Mouse (Mus musculus): ENCODE data around the gene Pde7b. TPM values are rescaled to one million over a fixed set of nuclear protein-coding genes. Genes with fewer than 3 reads are reported as not detected.

Gene Pde7b
- polyA plus RNA-seq, 1 experiment: 1.6 TPM

- DNase-seq: no peak
- Histone ChIP-seq H3K36me3 (ENCODE audit: control insufficient read depth, insufficient read depth, low read length) (no peaks in the 10 kb centered on the region), H3K27me3 (ENCODE audit: control insufficient read depth, insufficient read depth, low read length) (no peaks in the 10 kb centered on the region), H3K27ac (ENCODE audit: control insufficient read depth, insufficient read depth, low read length) (no peak overlapping the region), H3K4me1 (replicated peaks; ENCODE audit: control insufficient read depth, insufficient read depth, low read length) (no peaks in the 10 kb centered on the region), H3K4me3 (ENCODE audit: control insufficient read depth, insufficient read depth, low read length) (no peak overlapping the region)
- TF ChIP-seq CTCF (IDR thresholded peaks at IDR 0.05; ENCODE audit: borderline replicate concordance, control insufficient read depth, extremely low read depth, insufficient read depth, low read length, poor library complexity) (no peak), POLR2A (IDR thresholded peaks at IDR 0.05; ENCODE audit: control insufficient read depth, extremely low read depth, insufficient read depth, low read length, poor library complexity) (no peak)
- WGBS: 90% methylated on average over 8 of the region's 8 CpGs
These were observed 103.0 kb downstream of the Pde7b start for GRCm38 (mm10) chr10:20621661-20622454.

- H3K27ac ChIP-seq (ENCODE audit: control insufficient read depth, insufficient read depth, low read length): no peak overlapping the region
- H3K36me3 ChIP-seq (ENCODE audit: control insufficient read depth, insufficient read depth, low read length): no peaks in the 10 kb centered on the region
- no peak for TF ChIP-seq POLR2A (IDR thresholded peaks at IDR 0.05; ENCODE audit: control insufficient read depth, extremely low read depth, insufficient read depth, low read length, poor library complexity)
- no peak for TF ChIP-seq CTCF (IDR thresholded peaks at IDR 0.05; ENCODE audit: borderline replicate concordance, control insufficient read depth, extremely low read depth, insufficient read depth, low read length, poor library complexity)
- no peak overlapping the region for H3K4me3 ChIP-seq (ENCODE audit: control insufficient read depth, insufficient read depth, low read length)
- WGBS: 95% methylated on average over 2 of the region's 2 CpGs
- no peak for DNase-seq
- H3K27me3 ChIP-seq (ENCODE audit: control insufficient read depth, insufficient read depth, low read length): no peaks in the 10 kb centered on the region
- no peaks in the 10 kb centered on the region for H3K4me1 ChIP-seq (replicated peaks; ENCODE audit: control insufficient read depth, insufficient read depth, low read length)
These were observed 118.9 kb downstream of the Pde7b start for GRCm38 (mm10) chr10:20606007-20606406.

GRCm38 (mm10) chr10:20595107-20595810, 129.6 kb downstream of the Pde7b start:
- H3K27ac ChIP-seq (ENCODE audit: control insufficient read depth, insufficient read depth, low read length): no peak overlapping the region
- TF ChIP-seq POLR2A (IDR thresholded peaks at IDR 0.05; ENCODE audit: control insufficient read depth, extremely low read depth, insufficient read depth, low read length, poor library complexity): no peak
- no peak for TF ChIP-seq CTCF (IDR thresholded peaks at IDR 0.05; ENCODE audit: borderline replicate concordance, control insufficient read depth, extremely low read depth, insufficient read depth, low read length, poor library complexity)
- no peaks in the 10 kb centered on the region for H3K4me1 ChIP-seq (replicated peaks; ENCODE audit: control insufficient read depth, insufficient read depth, low read length)
- no peaks in the 10 kb centered on the region for H3K36me3 ChIP-seq (ENCODE audit: control insufficient read depth, insufficient read depth, low read length)
- no peak overlapping the region for H3K4me3 ChIP-seq (ENCODE audit: control insufficient read depth, insufficient read depth, low read length)
- H3K27me3 ChIP-seq (ENCODE audit: control insufficient read depth, insufficient read depth, low read length): no peaks in the 10 kb centered on the region
- 52% methylated on average over 5 of the region's 5 CpGs for WGBS
- DNase-seq: no peak

GRCm38 (mm10) chr10:20594015-20594414, 130.9 kb downstream of the Pde7b start:
- Histone ChIP-seq H3K4me1 (replicated peaks; ENCODE audit: control insufficient read depth, insufficient read depth, low read length) (no peaks in the 10 kb centered on the region), H3K4me3 (ENCODE audit: control insufficient read depth, insufficient read depth, low read length) (no peak overlapping the region), H3K27ac (ENCODE audit: control insufficient read depth, insufficient read depth, low read length) (no peak overlapping the region), H3K36me3 (ENCODE audit: control insufficient read depth, insufficient read depth, low read length) (no peaks in the 10 kb centered on the region), H3K27me3 (ENCODE audit: control insufficient read depth, insufficient read depth, low read length) (no peaks in the 10 kb centered on the region)
- DNase-seq: no peak
- 85% methylated on average over 5 of the region's 5 CpGs for WGBS
- TF ChIP-seq POLR2A (IDR thresholded peaks at IDR 0.05; ENCODE audit: control insufficient read depth, extremely low read depth, insufficient read depth, low read length, poor library complexity): no peak

GRCm38 (mm10) chr10:20590100-20590499, 134.8 kb downstream of the Pde7b start:
- no peaks in the 10 kb centered on the region for H3K27me3 ChIP-seq (ENCODE audit: control insufficient read depth, insufficient read depth, low read length)
- H3K36me3 ChIP-seq (ENCODE audit: control insufficient read depth, insufficient read depth, low read length): no peaks in the 10 kb centered on the region
- H3K27ac ChIP-seq (ENCODE audit: control insufficient read depth, insufficient read depth, low read length): no peak overlapping the region
- WGBS: 10% methylated on average over 7 of the region's 7 CpGs
- no peak overlapping the region for H3K4me3 ChIP-seq (ENCODE audit: control insufficient read depth, insufficient read depth, low read length)
- H3K4me1 ChIP-seq (replicated peaks; ENCODE audit: control insufficient read depth, insufficient read depth, low read length): no peaks in the 10 kb centered on the region
- no peak for TF ChIP-seq POLR2A (IDR thresholded peaks at IDR 0.05; ENCODE audit: control insufficient read depth, extremely low read depth, insufficient read depth, low read length, poor library complexity)
- TF ChIP-seq CTCF (IDR thresholded peaks at IDR 0.05; ENCODE audit: borderline replicate concordance, control insufficient read depth, extremely low read depth, insufficient read depth, low read length, poor library complexity): no peak
- DNase-seq: no peak

- Histone ChIP-seq H3K27ac (ENCODE audit: control insufficient read depth, insufficient read depth, low read length) (no peak overlapping the region), H3K27me3 (ENCODE audit: control insufficient read depth, insufficient read depth, low read length) (no peaks in the 10 kb centered on the region), H3K36me3 (ENCODE audit: control insufficient read depth, insufficient read depth, low read length) (no peaks in the 10 kb centered on the region), H3K4me3 (ENCODE audit: control insufficient read depth, insufficient read depth, low read length) (no peak overlapping the region), H3K4me1 (replicated peaks; ENCODE audit: control insufficient read depth, insufficient read depth, low read length) (no peaks in the 10 kb centered on the region)
- TF ChIP-seq POLR2A (IDR thresholded peaks at IDR 0.05; ENCODE audit: control insufficient read depth, extremely low read depth, insufficient read depth, low read length, poor library complexity) (no peak), CTCF (IDR thresholded peaks at IDR 0.05; ENCODE audit: borderline replicate concordance, control insufficient read depth, extremely low read depth, insufficient read depth, low read length, poor library complexity) (no peak)
- 88% methylated on average over 4 of the region's 4 CpGs for WGBS
- no peak for DNase-seq
These were observed 138.9 kb downstream of the Pde7b start for GRCm38 (mm10) chr10:20585959-20586358.

All from thymus, adult 2 months (tissue).